Mouse (Mus musculus): ENCODE results near the gene Phldb2. TPM values are rescaled to one million over a fixed set of nuclear protein-coding genes. Genes with fewer than 3 reads are reported as not detected.

Phldb2 gene
- total RNA-seq, 2 experiments from 2014 or later = 14.8 to 16.4 TPM

DNA sequence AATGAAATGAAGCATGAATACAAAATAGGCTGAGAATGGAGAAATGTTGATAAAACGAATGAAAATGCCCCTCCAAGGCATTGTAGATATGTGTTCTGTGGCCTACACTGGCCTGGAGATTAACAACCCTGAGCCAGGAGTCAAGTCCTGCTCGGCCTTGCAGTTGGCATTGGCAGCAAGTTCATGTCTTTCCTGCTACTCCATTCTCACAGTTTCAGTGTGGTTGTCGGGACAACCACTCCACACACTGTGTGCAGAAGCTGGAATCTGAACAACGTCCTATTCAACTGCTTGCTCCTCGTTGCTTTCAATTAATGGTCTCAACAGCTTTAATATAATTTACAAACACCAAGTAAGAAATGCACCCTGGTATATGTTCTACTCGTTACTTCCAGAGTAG lies 255.4 kb downstream of the Phldb2 start:
- intact Hi-C loops (cut with DNase I) = no loop called here
- no peak for DNase-seq

Other genes with a start within 250 kb of the Phldb2 start
- under 1 TPM; 0.43 to 0.64 TPM for gene Tagln3, start 229.0 kb downstream of the Phldb2 start, total RNA-seq (2021)
- 10 to 100 TPM; 15.2 to 17.9 TPM for gene Abhd10, start 210.6 kb downstream of the Phldb2 start, total RNA-seq (2021)
- under 1 TPM; 0.05 to 0.14 TPM for gene Plcxd2, start 56.6 kb upstream of the Phldb2 start, total RNA-seq (2021)
- gene Cd96, start 166.7 kb upstream of the Phldb2 start, total RNA-seq (2021) = not detected
- 10 to 100 TPM; 12.1 to 12.9 TPM for gene Gm4737, start 201.5 kb upstream of the Phldb2 start, total RNA-seq (2021)

All from heart, postnatal 36 days (tissue).